Mouse (Mus musculus) thymus, adult 2 months (tissue): ENCODE measurements around the gene Fam171a2.
A peak's percentile ranks its signal among the peaks of the same experiment; 100 is the strongest.

Experiments used
- CTCF ChIP-seq: fragments of 200-500 bp; IDR thresholded peaks from 2 replicates; pipeline ENCODE4 v1.5.1; 2012; ENCODE audit warnings: mild to moderate bottlenecking, control low read depth, low read length, moderate library complexity, borderline replicate concordance; ENCODE audit not compliant: control insufficient read depth, poor library complexity, insufficient read depth; ENCODE audit errors: extremely low read depth
- POLR2A ChIP-seq: fragments of 200-500 bp; IDR thresholded peaks from 2 replicates; pipeline ENCODE4 v1.6.1; 2012; ENCODE audit warnings: mild to moderate bottlenecking, low read length, control low read depth, moderate library complexity; ENCODE audit not compliant: control insufficient read depth, poor library complexity, insufficient read depth; ENCODE audit errors: extremely low read depth

DNA sequence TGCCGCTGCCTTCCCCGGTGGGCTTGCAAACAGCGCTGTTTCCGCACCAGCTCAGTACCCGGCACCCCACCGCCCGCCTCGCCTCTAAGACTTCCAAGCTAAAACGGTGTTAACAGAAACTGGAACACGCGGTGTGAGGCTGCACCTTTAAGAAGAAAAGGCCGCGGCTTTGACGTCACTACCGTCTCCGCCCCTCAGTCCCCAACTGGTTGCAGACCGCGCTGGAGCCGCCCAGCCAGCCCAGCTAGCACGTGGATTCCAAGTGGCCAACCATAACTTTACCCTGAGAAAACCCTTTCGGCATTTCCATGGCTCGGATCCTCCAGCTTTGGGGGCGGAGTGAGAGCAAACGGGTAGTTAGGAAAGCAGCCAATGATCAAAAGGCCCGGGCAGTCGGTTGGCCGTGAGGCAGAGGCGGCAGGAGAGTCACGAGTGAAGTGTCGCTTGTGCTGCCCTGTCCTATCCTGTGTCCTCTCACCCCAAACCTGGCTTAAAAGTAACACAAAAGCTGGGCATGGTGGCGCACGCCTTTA is 39.1 kb downstream of the Fam171a2 start:
- TF ChIP-seq POLR2A (peak; percentile 65; the same call in 1 of the 2 replicates), CTCF (no peak)
